Mouse (Mus musculus) lung, postnatal 0 days (tissue): ENCODE measurements around the gene Trem2. TPM values are rescaled to one million over a fixed set of nuclear protein-coding genes. Genes with fewer than 3 reads are reported as not detected.
"Not testable (repeated sequence)": the region's sequence is repeated elsewhere in the genome, so short reads cannot be mapped to it uniquely, and the experiment has no call there.

Experiments used
- ATAC-seq: fragments of 200-750 bp; cut with Nextera tagmentation; 2 replicates; pipeline ENCODE4 v1.8.0; 2017; ENCODE audit warnings: moderate library complexity
- DNase-seq: peaks from one replicate; pipeline ENCODE4 v3.0.0-alpha.2; 2016; ENCODE audit warnings: low spot score
- H3K27ac ChIP-seq: fragments of 300-500 bp; sonication (generic); 2 replicates; pipeline ENCODE4 v1.5.1; 2014; ENCODE audit warnings: antibody characterized with exemption, mild to moderate bottlenecking, low read length, mixed read lengths
- H3K27me3 ChIP-seq: fragments of 300-500 bp; sonication (generic); replicated peaks from 2 replicates; pipeline ENCODE4 v1.6.1; 2014; ENCODE audit warnings: low read length, mixed read lengths; ENCODE audit not compliant: insufficient read depth
- H3K36me3 ChIP-seq: fragments of 300-500 bp; sonication (generic); 2 replicates; pipeline ENCODE4 v1.6.1; 2014; ENCODE audit warnings: low read length, mixed read lengths; ENCODE audit not compliant: insufficient read depth
- H3K4me1 ChIP-seq: fragments of 300-500 bp; sonication (generic); 2 replicates; pipeline ENCODE4 v1.6.1; 2014; ENCODE audit warnings: antibody characterized with exemption, low read depth, low read length, mixed read lengths; ENCODE audit not compliant: insufficient read depth
- H3K4me2 ChIP-seq: fragments of 300-500 bp; sonication (generic); replicated peaks from 2 replicates; pipeline ENCODE4 v1.6.1; 2014; ENCODE audit warnings: low read depth, mild to moderate bottlenecking, low read length, moderate library complexity, mixed read lengths
- H3K4me3 ChIP-seq: fragments of 300-500 bp; sonication (generic); 2 replicates; pipeline ENCODE4 v1.5.1; 2014; ENCODE audit warnings: low read depth, low read length
- H3K9ac ChIP-seq: fragments of 300-500 bp; sonication (generic); replicated peaks from 2 replicates; pipeline ENCODE4 v1.6.1; 2014; ENCODE audit warnings: low read depth, mild to moderate bottlenecking
- H3K9me3 ChIP-seq: fragments of 300-500 bp; sonication (generic); 2 replicates; pipeline ENCODE4 v1.6.1; 2016; ENCODE audit warnings: low read length, mixed read lengths
- CTCF ChIP-seq: IDR thresholded peaks from 2 replicates; pipeline ENCODE4 v1.5.1; 2016; ENCODE audit warnings: antibody characterized with exemption, mild to moderate bottlenecking
- EP300 ChIP-seq: IDR thresholded peaks from 2 replicates; pipeline ENCODE4 v1.6.1; 2016; ENCODE audit warnings: antibody characterized with exemption, mild to moderate bottlenecking, control low read depth
- WGBS: fragments of 180-500 bp; shearing (Covaris S2); extraction: QIAGEN DNeasy Blood & Tissue Kit; methylation state at CpG from one replicate; pipeline ENCODE4 v1.1.7; 2014; 5-methylcytosine and 5-hydroxymethylcytosine counted together
- polyA plus RNA-seq: library from polyadenylated mRNA; unstranded; fragments of >200 nt; fragmentation: Nextera tagmentation; extraction: Ambion mirVana; gene quantifications from 2 replicates; pipeline ENCODE4 v1.2.1, GENCODE M21; 2015

Gene Trem2
- 5.1 and 6.8 TPM in 2 replicates for polyA plus RNA-seq

DNA sequence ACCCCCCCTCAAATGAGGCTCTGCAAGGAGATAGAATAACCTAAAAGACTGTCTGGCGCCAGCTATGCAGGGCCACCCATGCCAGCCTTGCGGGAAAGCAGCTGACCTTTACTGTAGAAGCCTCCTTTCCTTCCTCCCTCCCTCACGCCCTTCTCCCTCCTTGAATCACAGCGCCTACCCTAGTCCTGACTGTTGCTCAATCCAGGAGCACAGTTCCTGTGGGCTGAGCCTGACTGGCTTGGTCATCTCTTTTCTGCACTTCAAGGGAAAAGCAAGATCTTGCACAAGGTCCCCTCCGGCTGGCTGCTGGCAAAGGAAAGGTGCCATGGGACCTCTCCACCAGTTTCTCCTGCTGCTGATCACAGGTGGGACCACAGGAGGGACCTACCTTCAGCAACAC is at the start of gene Trem2:
Gene Trem2 (plus strand): TSS at position 171 of the 400 bp plus-strand sequence.
- peak; percentile 66 for DNase-seq
- no peak for TF ChIP-seq EP300
- TF ChIP-seq CTCF: no peak
- Histone ChIP-seq H3K27ac (no peak within 1 kb of the TSS), H3K4me1 (no peaks in the 10 kb centered on the region), H3K27me3 (no peaks in the 10 kb centered on the region), H3K4me2 (no peak within 1 kb of the TSS), H3K9ac (no peak within 1 kb of the TSS), H3K4me3 (no peak within 1 kb of the TSS), H3K9me3 (no peaks in the 10 kb centered on the region), H3K36me3 (no peaks in the 10 kb centered on the region)
- 52% methylated on average over 5 of the region's 5 CpGs for WGBS
- peak; percentile 78 for ATAC-seq

DNA sequence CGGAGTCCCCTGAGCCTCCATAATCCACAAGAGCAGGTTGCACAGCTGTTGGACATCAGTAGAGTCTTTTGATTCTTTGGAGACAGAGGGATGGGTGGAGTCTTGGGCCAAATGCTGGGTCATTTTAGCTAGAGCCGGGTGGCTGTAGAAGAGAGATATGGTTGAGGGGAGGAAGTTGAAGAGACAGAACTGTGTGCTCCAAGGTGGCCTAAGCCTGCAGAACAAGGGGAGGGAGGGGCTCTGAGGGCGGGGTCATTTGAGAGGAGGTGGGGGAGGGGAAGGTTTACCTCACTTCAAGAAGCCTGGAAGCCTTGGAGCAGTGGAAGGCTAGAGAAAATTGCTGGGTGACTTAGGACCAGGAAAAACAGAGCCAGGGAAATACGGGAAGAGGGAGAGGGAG is 47.0 kb upstream of the Trem2 start, which contains the start of gene Treml2:
Gene Treml2 (plus strand): TSS at position 296 of the 400 bp plus-strand sequence.
- 21% methylated on average over 2 of the region's 4 CpGs for WGBS
- ATAC-seq (no peak), DNase-seq (no peak)
- no peak within 1 kb of the TSS for H3K4me3 ChIP-seq
- TF ChIP-seq CTCF (no peak), EP300 (no peak)
- no peaks in the 10 kb centered on the region for H3K27me3 ChIP-seq
- H3K4me2 ChIP-seq: no peak within 1 kb of the TSS
- no peak within 1 kb of the TSS for H3K27ac ChIP-seq
- H3K36me3 ChIP-seq: no peaks in the 10 kb centered on the region
- H3K9me3 ChIP-seq: no peaks in the 10 kb centered on the region
- no peaks in the 10 kb centered on the region for H3K4me1 ChIP-seq
- no peak within 1 kb of the TSS for H3K9ac ChIP-seq

DNA sequence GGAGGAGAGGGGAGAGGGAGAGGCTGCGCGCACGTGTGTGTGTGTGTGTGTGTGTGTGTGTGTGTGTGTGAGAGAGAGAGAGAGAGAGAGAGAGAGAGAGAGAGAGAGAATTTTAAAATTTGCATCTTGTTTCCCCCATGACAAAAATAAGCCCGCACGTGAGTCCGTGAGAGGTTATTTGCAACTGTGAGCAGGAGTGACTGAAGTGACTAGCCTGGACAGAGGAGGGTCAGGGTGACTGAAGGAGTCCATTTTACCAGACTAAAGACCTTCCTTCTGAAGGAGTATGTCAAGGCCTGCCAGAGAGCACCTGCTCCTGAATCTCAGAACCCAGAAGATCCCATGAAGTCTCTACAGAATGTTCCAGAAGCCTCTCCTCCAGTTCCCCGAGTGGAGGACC is 46.4 kb upstream of the Trem2 start:
- ATAC-seq (no peak), DNase-seq (no peak)
- WGBS: 49% methylated on average over 4 of the region's 7 CpGs
- H3K27ac ChIP-seq: no peak overlapping the region
- H3K36me3 ChIP-seq: no peaks in the 10 kb centered on the region
- no peak overlapping the region for H3K4me2 ChIP-seq
- H3K27me3 ChIP-seq: no peaks in the 10 kb centered on the region
- no peaks in the 10 kb centered on the region for H3K4me1 ChIP-seq
- no peak overlapping the region for H3K9ac ChIP-seq
- no peak overlapping the region for H3K4me3 ChIP-seq
- TF ChIP-seq EP300 (no peak), CTCF (no peak)
- H3K9me3 ChIP-seq: no peaks in the 10 kb centered on the region

GRCm38 (mm10) chr17:48300199-48300598 is 46.0 kb upstream of the Trem2 start:
- H3K4me3 ChIP-seq: no peak overlapping the region
- H3K27ac ChIP-seq: no peak overlapping the region

GRCm38 (mm10) chr17:48300861-48301260 is 45.3 kb upstream of the Trem2 start:
- TF ChIP-seq CTCF (no peak), EP300 (no peak)
- no peak overlapping the region for H3K4me2 ChIP-seq
- no peaks in the 10 kb centered on the region for H3K4me1 ChIP-seq
- DNase-seq: no peak
- no peak overlapping the region for H3K4me3 ChIP-seq
- no peaks in the 10 kb centered on the region for H3K9me3 ChIP-seq
- ATAC-seq: no peak
- 67% methylated on average over 9 of the region's 9 CpGs for WGBS
- H3K27ac ChIP-seq: no peak overlapping the region
- no peak overlapping the region for H3K9ac ChIP-seq
- no peaks in the 10 kb centered on the region for H3K36me3 ChIP-seq
- H3K27me3 ChIP-seq: no peaks in the 10 kb centered on the region

More at GRCm38 (mm10) chr17:48300199-48300598, 46.0 kb upstream of the Trem2 start:
- H3K4me1 ChIP-seq: no peaks in the 10 kb centered on the region
- H3K9me3 ChIP-seq: no peaks in the 10 kb centered on the region
- H3K36me3 ChIP-seq: no peaks in the 10 kb centered on the region
- no peak for TF ChIP-seq EP300
- TF ChIP-seq CTCF: no peak
- no peak for ATAC-seq
- 57% methylated on average over 7 of the region's 7 CpGs for WGBS
- no peak overlapping the region for H3K4me2 ChIP-seq
- no peak for DNase-seq
- H3K9ac ChIP-seq: no peak overlapping the region
- H3K27me3 ChIP-seq: no peaks in the 10 kb centered on the region

DNA sequence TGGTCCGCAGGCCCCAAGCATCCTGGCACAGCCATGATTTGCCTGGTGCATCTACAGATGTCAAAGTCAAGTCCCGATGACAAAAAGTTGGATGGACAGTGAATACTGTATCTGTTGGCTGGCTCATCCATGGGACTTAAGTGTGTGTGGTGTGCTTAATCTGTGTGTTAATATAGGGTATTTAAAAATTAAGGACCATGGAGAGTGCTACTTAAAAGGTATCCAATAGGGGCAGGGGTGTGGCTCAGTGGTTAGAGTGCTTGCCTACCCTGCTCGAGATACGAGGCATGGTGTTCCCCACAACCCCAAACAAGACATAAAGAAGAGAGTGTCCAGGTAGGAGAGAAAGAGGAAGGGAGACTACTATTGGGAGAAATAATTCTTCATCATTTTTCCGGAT is 44.4 kb upstream of the Trem2 start:
- H3K9me3 ChIP-seq: no peaks in the 10 kb centered on the region
- TF ChIP-seq EP300: no peak
- TF ChIP-seq CTCF: no peak
- no peak overlapping the region for H3K4me3 ChIP-seq
- H3K27ac ChIP-seq: no peak overlapping the region
- WGBS: 81% methylated on average over 5 of the region's 5 CpGs
- H3K4me1 ChIP-seq: no peaks in the 10 kb centered on the region
- no peak for DNase-seq
- H3K36me3 ChIP-seq: no peaks in the 10 kb centered on the region
- no peak overlapping the region for H3K9ac ChIP-seq
- ATAC-seq: no peak
- no peaks in the 10 kb centered on the region for H3K27me3 ChIP-seq
- H3K4me2 ChIP-seq: no peak overlapping the region

DNA sequence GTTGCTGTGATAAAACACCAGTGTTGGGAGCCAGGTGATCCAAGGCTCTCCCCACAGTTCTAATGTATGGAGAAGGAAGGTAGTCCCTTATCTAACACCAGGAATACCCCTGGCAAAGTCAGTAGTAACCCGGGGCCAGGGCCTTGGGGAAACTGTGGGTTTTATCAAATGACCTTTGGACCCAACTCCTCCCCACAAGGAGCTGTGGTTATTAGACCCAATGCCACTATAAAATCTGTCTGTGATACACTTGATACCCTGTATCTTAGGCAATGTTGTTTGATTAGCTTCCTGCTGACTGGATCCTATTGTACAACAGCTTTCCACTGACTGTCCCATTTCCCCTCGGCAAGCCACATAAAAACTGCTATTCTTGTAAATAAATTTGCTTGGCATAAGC is 34.1 kb upstream of the Trem2 start:
- no peak for DNase-seq
- H3K4me2 ChIP-seq: no peak overlapping the region
- no peaks in the 10 kb centered on the region for H3K4me1 ChIP-seq
- H3K36me3 ChIP-seq: no peaks in the 10 kb centered on the region
- no peak for ATAC-seq
- TF ChIP-seq CTCF (no peak), EP300 (no peak)
- H3K4me3 ChIP-seq: no peak overlapping the region
- WGBS: 69% methylated on average over 2 of the region's 2 CpGs
- H3K27me3 ChIP-seq: no peaks in the 10 kb centered on the region
- no peak overlapping the region for H3K27ac ChIP-seq
- no peak overlapping the region for H3K9ac ChIP-seq
- no peaks in the 10 kb centered on the region for H3K9me3 ChIP-seq

DNA sequence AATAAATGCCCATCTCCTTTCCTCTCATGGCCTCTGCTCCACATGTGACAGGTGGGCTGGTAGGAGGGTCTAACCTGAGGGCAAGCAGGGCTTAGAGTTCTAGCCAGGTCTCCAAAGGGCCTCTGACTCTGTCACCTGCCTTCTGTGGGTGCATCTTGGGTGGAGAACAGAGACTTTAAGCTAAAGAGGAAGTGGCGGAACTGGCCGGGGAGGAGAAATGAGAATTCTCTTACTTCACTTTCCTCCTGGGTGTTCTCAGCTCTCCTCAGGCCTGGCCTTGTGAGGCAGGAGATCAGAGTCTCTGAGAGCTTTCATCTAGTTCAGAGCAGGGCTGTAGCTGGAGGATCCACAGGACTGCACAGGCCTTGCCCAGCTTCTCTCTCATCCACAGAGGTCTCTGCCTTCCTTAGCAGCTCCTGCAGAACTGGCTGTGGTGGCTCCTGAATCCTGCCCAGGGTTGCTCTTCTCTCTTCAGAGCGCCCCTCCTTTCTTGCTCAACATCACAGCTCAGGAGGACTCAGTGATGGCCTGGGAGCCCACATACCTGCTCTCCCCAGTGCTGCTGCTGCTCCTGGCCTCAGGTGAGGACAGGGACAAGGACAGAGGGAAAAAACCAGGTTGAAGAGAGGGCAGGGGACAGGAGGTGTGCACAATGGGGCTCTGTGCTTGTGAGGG is 30.2 kb upstream of the Trem2 start, which contains the start of gene B430306N03Rik:
Gene B430306N03Rik (plus strand): TSS at position 237 of the 675 bp plus-strand sequence.
- not testable (repeated sequence) for H3K9me3 ChIP-seq, H3K4me3 ChIP-seq, H3K27me3 ChIP-seq, ATAC-seq, DNase-seq, H3K27ac ChIP-seq, H3K4me1 ChIP-seq, H3K9ac ChIP-seq, H3K36me3 ChIP-seq, H3K4me2 ChIP-seq
- WGBS: 90% methylated on average over 3 of the region's 3 CpGs
